Mouse (Mus musculus): ENCODE measurements around the gene Nlk.
A peak's percentile ranks its signal among the peaks of the same experiment; 100 is the strongest.
"Not testable (repeated sequence)": the region's sequence is repeated elsewhere in the genome, so short reads cannot be mapped to it uniquely, and the experiment has no call there.

Nlk gene

GRCm38 (mm10) chr11:78595773-78596172, 101.4 kb downstream of the Nlk start:
- no peak for DNase-seq (ENCODE audit: low spot score in 2 of 2)

GRCm38 (mm10) chr11:78594271-78594964, 102.8 kb downstream of the Nlk start:
- no peak for DNase-seq (ENCODE audit: low spot score in 2 of 2)

- not testable (repeated sequence) for DNase-seq (ENCODE audit: low spot score in 2 of 2)
Measured at GRCm38 (mm10) chr11:78587677-78588076, 109.5 kb downstream of the Nlk start.

GRCm38 (mm10) chr11:78586099-78586498, 111.1 kb downstream of the Nlk start:
- DNase-seq (ENCODE audit: low spot score in 2 of 2) = no peak

GRCm38 (mm10) chr11:78582848-78583247, 114.3 kb downstream of the Nlk start:
- no peak for DNase-seq (ENCODE audit: low spot score in 2 of 2)

GRCm38 (mm10) chr11:78574975-78575374, 122.2 kb downstream of the Nlk start:
- no peak for DNase-seq (ENCODE audit: low spot score in 2 of 2)

GRCm38 (mm10) chr11:78574536-78574935, 122.6 kb downstream of the Nlk start:
- no peak for DNase-seq (ENCODE audit: low spot score in 2 of 2)

GRCm38 (mm10) chr11:78574031-78574430, 123.1 kb downstream of the Nlk start:
- not testable (repeated sequence) for DNase-seq (ENCODE audit: low spot score in 2 of 2)

- no peak for DNase-seq (ENCODE audit: low spot score in 2 of 2)
Measured at GRCm38 (mm10) chr11:78571854-78572253, 125.3 kb downstream of the Nlk start.

- DNase-seq (ENCODE audit: low spot score in 2 of 2) = no peak
Measured at GRCm38 (mm10) chr11:78571441-78571840, 125.7 kb downstream of the Nlk start.

- no peak for DNase-seq (ENCODE audit: low spot score in 2 of 2)
Measured at GRCm38 (mm10) chr11:78569806-78570205, 127.4 kb downstream of the Nlk start.

GRCm38 (mm10) chr11:78568827-78569226, 128.3 kb downstream of the Nlk start:
- no peak for DNase-seq (ENCODE audit: low spot score in 2 of 2)

GRCm38 (mm10) chr11:78567614-78568013, 129.6 kb downstream of the Nlk start:
- no peak for DNase-seq (ENCODE audit: low spot score in 2 of 2)

GRCm38 (mm10) chr11:78566775-78567174, 130.4 kb downstream of the Nlk start:
- no peak for DNase-seq (ENCODE audit: low spot score in 2 of 2)

- peak; percentile 42 to 64 for DNase-seq (ENCODE audit: low spot score in 2 of 2)
Measured at GRCm38 (mm10) chr11:78560447-78560846, 136.7 kb downstream of the Nlk start.

GRCm38 (mm10) chr11:78557241-78557640, 139.9 kb downstream of the Nlk start:
- DNase-seq (ENCODE audit: low spot score in 2 of 2) = no peak

- DNase-seq (ENCODE audit: low spot score in 2 of 2) = no peak
Measured at GRCm38 (mm10) chr11:78556070-78556469, 141.1 kb downstream of the Nlk start.

- DNase-seq (ENCODE audit: low spot score in 2 of 2) = no peak
Measured at GRCm38 (mm10) chr11:78555623-78556022, 141.6 kb downstream of the Nlk start.

GRCm38 (mm10) chr11:78551059-78551398, 146.1 kb downstream of the Nlk start:
- DNase-seq (ENCODE audit: low spot score in 2 of 2) = no peak

GRCm38 (mm10) chr11:78550168-78551058, 146.8 kb downstream of the Nlk start, which contains the start of gene Tmem97:
TSS of gene Tmem97 (minus strand) at chr11:78550777.
- peak; percentile 85 to 94 for DNase-seq (ENCODE audit: low spot score in 2 of 2)

- no peak for DNase-seq (ENCODE audit: low spot score in 2 of 2)
Measured at GRCm38 (mm10) chr11:78549491-78549987, 147.6 kb downstream of the Nlk start.

- DNase-seq (ENCODE audit: low spot score in 2 of 2) = no peak
Measured at GRCm38 (mm10) chr11:78547718-78548460, 149.3 kb downstream of the Nlk start.
